ENCODE assay signal across 14 mouse cellular contexts in genomic region chr10:118007846-118008245, GRCm38 (mm10).
DNase-seq lines count a peak whose midpoint lies in the region.
"Had no signal": no experiment of that assay in that cellular context is flagged by ENCODE, and none has a peak within 500 bp of the region (broad histone marks: within the 10 kb centered on the region; RNA-seq: fewer than 3 reads in every experiment).

No protein-coding gene starts in this region.

- intact Hi-C loops in heart, postnatal 14 days (cut with DNase I), result loop anchor here (5.0 kb wide), 1 partner anchor 216 kb away; the partner anchor contains the start of gene Nup107
- intact Hi-C loops in left cerebral cortex, postnatal 25 days (cut with DNase I), result no loop called here

- peak; percentile 36 for DNase-seq in heart, adult 11 months
- no peak for DNase-seq in heart, postnatal 14 days
- DNase-seq in CD4-positive helper T cell, adult 2 months (ENCODE audit: low read depth, low spot score), result peak; percentile 33
- peak; percentile 56 for DNase-seq in MN1 (ENCODE audit: low spot score)
- no peak for DNase-seq in neural tube, embryonic 10.5 days (ENCODE audit: extremely low spot score, low spot score)
- no peak for DNase-seq in left cerebral cortex, postnatal 25 days (ENCODE audit: low spot score in 2 of 2)
- DNase-seq: adrenal gland, adult 8-10 months; adrenal gland, postnatal 25 days; cerebellum, adult 18-20 months; cerebellum, adult 9-10 months; cerebellum, postnatal 14 days; gastrocnemius, postnatal 10 days; gastrocnemius, postnatal 36 days; kidney, adult 11 months had no signal

Comparison
In these comparisons a context has a peak if more than half of its experiments do, and no peak if none do; other contexts are left out.
1. DNase-seq: peak in heart, adult 11 months (single experiment), CD4-positive helper T cell, adult 2 months (single experiment) and MN1 (single experiment); none in heart, postnatal 14 days (0 of 2), neural tube, embryonic 10.5 days (single experiment) and left cerebral cortex, postnatal 25 days (0 of 2).